Mouse (Mus musculus) kidney, postnatal 0 days (tissue): ENCODE results near the gene Cryaa. TPM values are rescaled to one million over a fixed set of nuclear protein-coding genes. Genes with fewer than 3 reads are reported as not detected.

Experiments
- ATAC-seq: fragments of 200-750 bp; cut with Nextera tagmentation; replicated peaks from 2 replicates; pipeline ENCODE4 v1.8.0; 2017; ENCODE audit warnings: low read depth, moderate number of reproducible peaks, moderate TSS enrichment, moderate library complexity; ENCODE audit not compliant: low FRiP score
- DNase-seq: peaks from one replicate; pipeline ENCODE4 v3.0.0-alpha.2; 2016; ENCODE audit warnings: low spot score
- H3K27ac ChIP-seq: fragments of 300-500 bp; sonication (generic); 2 replicates; pipeline ENCODE4 v1.5.1; 2014; ENCODE audit warnings: mild to moderate bottlenecking
- H3K27me3 ChIP-seq: fragments of 300-500 bp; sonication (generic); 2 replicates; pipeline ENCODE4 v1.6.1; 2014; ENCODE audit warnings: low read length, mixed read lengths; ENCODE audit not compliant: insufficient read depth
- H3K36me3 ChIP-seq: fragments of 300-500 bp; sonication (generic); 2 replicates; pipeline ENCODE4 v1.6.1; 2014; ENCODE audit warnings: low read length, mixed read lengths; ENCODE audit not compliant: insufficient read depth
- H3K4me1 ChIP-seq: fragments of 300-500 bp; sonication (generic); replicated peaks from 2 replicates; pipeline ENCODE4 v1.6.1; 2014; ENCODE audit warnings: antibody characterized with exemption, low read length, mixed read lengths; ENCODE audit not compliant: insufficient read depth
- H3K4me2 ChIP-seq: fragments of 300-500 bp; sonication (generic); 2 replicates; pipeline ENCODE4 v1.6.1; 2014; ENCODE audit warnings: mild to moderate bottlenecking, low read length, moderate library complexity, mixed read lengths
- H3K4me3 ChIP-seq: fragments of 300-500 bp; sonication (generic); replicated peaks from 2 replicates; pipeline ENCODE4 v1.5.1; 2014; ENCODE audit warnings: low read depth, low read length
- H3K9ac ChIP-seq: fragments of 300-500 bp; sonication (generic); 2 replicates; pipeline ENCODE4 v1.6.1; 2014; ENCODE audit warnings: low read depth, low read length
- H3K9me3 ChIP-seq: fragments of 300-500 bp; sonication (generic); replicated peaks from 2 replicates; pipeline ENCODE4 v1.6.1; 2016; ENCODE audit warnings: low read length, inconsistent platforms, mixed read lengths
- CTCF ChIP-seq: IDR thresholded peaks from 2 replicates; pipeline ENCODE4 v1.5.1; 2016; ENCODE audit warnings: antibody characterized with exemption, low read depth, mild to moderate bottlenecking, moderate library complexity
- WGBS: fragments of 180-500 bp; shearing (Covaris S2); extraction: QIAGEN DNeasy Blood & Tissue Kit; methylation state at CpG from one replicate; pipeline ENCODE4 v1.1.7; 2014; 5-methylcytosine and 5-hydroxymethylcytosine counted together
- polyA plus RNA-seq: library from polyadenylated mRNA; unstranded; fragments of >200 nt; fragmentation: Nextera tagmentation; extraction: Ambion mirVana; gene quantifications from 2 replicates; pipeline ENCODE4 v1.2.1, GENCODE M21; 2015

Gene Cryaa
- polyA plus RNA-seq, 1 experiment from 2014 or later = 0.22 TPM

GRCm38 (mm10) chr17:31686225-31686564, 8.6 kb downstream of the Cryaa start:
- H3K9me3 ChIP-seq = no peaks in the 10 kb centered on the region
- DNase-seq = peak; percentile 78
- H3K9ac ChIP-seq = 0 out of 2 replicates have a peak overlapping the region, but pooled peaks have one; percentile 39
- H3K4me3 ChIP-seq = no peak overlapping the region
- WGBS = 9% methylated on average over 3 of the region's 3 CpGs
- no peaks in the 10 kb centered on the region for H3K36me3 ChIP-seq
- peak; percentile 25; the same call in 1 of the 2 replicates for ATAC-seq
- no peak overlapping the region for H3K4me2 ChIP-seq
- TF ChIP-seq CTCF = no peak
- H3K27me3 ChIP-seq = no peaks in the 10 kb centered on the region
- peak overlapping the region; percentile 81 for H3K27ac ChIP-seq
- peaks cover 11% of the 10 kb centered on the region for H3K4me1 ChIP-seq

GRCm38 (mm10) chr17:31688112-31688511, 10.5 kb downstream of the Cryaa start:
- Histone ChIP-seq H3K9ac (no peak overlapping the region), H3K27me3 (no peaks in the 10 kb centered on the region)
- TF ChIP-seq CTCF = no peak

GRCm38 (mm10) chr17:31689606-31690005, 12.0 kb downstream of the Cryaa start:
- no peaks in the 10 kb centered on the region for H3K36me3 ChIP-seq
- no peaks in the 10 kb centered on the region for H3K9me3 ChIP-seq
- TF ChIP-seq CTCF = no peak
- DNase-seq (no peak), ATAC-seq (no peak)
- 70% methylated on average over 1 of the region's 1 CpGs for WGBS
- no peak overlapping the region for H3K9ac ChIP-seq
- no peak overlapping the region for H3K4me2 ChIP-seq
- no peaks in the 10 kb centered on the region for H3K27me3 ChIP-seq
- H3K4me1 ChIP-seq = peaks cover 18% of the 10 kb centered on the region
- no peak overlapping the region for H3K4me3 ChIP-seq
- no peak overlapping the region for H3K27ac ChIP-seq

More at GRCm38 (mm10) chr17:31688112-31688511, 10.5 kb downstream of the Cryaa start:
- peaks cover 14% of the 10 kb centered on the region for H3K4me1 ChIP-seq
- H3K9me3 ChIP-seq = no peaks in the 10 kb centered on the region
- 0 out of 2 replicates have a peak, but pooled peaks have one; percentile 27 for ATAC-seq
- H3K36me3 ChIP-seq = no peaks in the 10 kb centered on the region
- 35% methylated on average over 9 of the region's 9 CpGs for WGBS
- no peak overlapping the region for H3K4me3 ChIP-seq
- H3K27ac ChIP-seq = no peak overlapping the region
- no peak overlapping the region for H3K4me2 ChIP-seq
- DNase-seq = peak; percentile 59

GRCm38 (mm10) chr17:31692918-31693317, 15.3 kb downstream of the Cryaa start:
- Histone ChIP-seq H3K4me2 (peak overlapping the region; percentile 39), H3K4me1 (peaks cover 7% of the 10 kb centered on the region; the same call in 1 of the 2 replicates), H3K36me3 (no peaks in the 10 kb centered on the region), H3K27ac (no peak overlapping the region), H3K27me3 (no peaks in the 10 kb centered on the region), H3K9ac (no peak overlapping the region), H3K4me3 (no peak overlapping the region), H3K9me3 (no peaks in the 10 kb centered on the region)
- ATAC-seq = 0 out of 2 replicates have a peak, but pooled peaks have one; percentile 4
- 35% methylated on average over 5 of the region's 5 CpGs for WGBS
- DNase-seq = no peak
- TF ChIP-seq CTCF = no peak

- no peak overlapping the region for H3K27ac ChIP-seq
- peak; percentile 88 for TF ChIP-seq CTCF
- 2% methylated on average over 20 of the region's 20 CpGs for WGBS
These were observed 15.9 kb downstream of the Cryaa start for GRCm38 (mm10) chr17:31693330-31694022.

GRCm38 (mm10) chr17:31694023-31694376, 16.4 kb downstream of the Cryaa start:
- Histone ChIP-seq H3K9ac (no peak overlapping the region), H3K27ac (no peak overlapping the region), H3K4me3 (no peak overlapping the region), H3K4me1 (peaks cover 7% of the 10 kb centered on the region; the same call in 1 of the 2 replicates), H3K36me3 (no peaks in the 10 kb centered on the region), H3K4me2 (no peak overlapping the region), H3K9me3 (no peaks in the 10 kb centered on the region), H3K27me3 (no peaks in the 10 kb centered on the region)
- DNase-seq (no peak), ATAC-seq (peak; percentile 12; the same call in 1 of the 2 replicates)
- TF ChIP-seq CTCF = no peak
- WGBS = 65% methylated on average over 7 of the region's 7 CpGs

More at GRCm38 (mm10) chr17:31693330-31694022, 15.9 kb downstream of the Cryaa start:
- H3K9ac ChIP-seq = no peak overlapping the region
- peak overlapping the region; percentile 39 for H3K4me2 ChIP-seq
- H3K9me3 ChIP-seq = no peaks in the 10 kb centered on the region
- peak; percentile 85 for DNase-seq
- H3K4me1 ChIP-seq = peaks cover 7% of the 10 kb centered on the region; the same call in 1 of the 2 replicates
- H3K4me3 ChIP-seq = no peak overlapping the region
- no peaks in the 10 kb centered on the region for H3K27me3 ChIP-seq
- peak; percentile 47 for ATAC-seq
- H3K36me3 ChIP-seq = no peaks in the 10 kb centered on the region
